Mouse (Mus musculus): ENCODE measurements around the gene Dnah3.

The Dnah3 gene

DNA sequence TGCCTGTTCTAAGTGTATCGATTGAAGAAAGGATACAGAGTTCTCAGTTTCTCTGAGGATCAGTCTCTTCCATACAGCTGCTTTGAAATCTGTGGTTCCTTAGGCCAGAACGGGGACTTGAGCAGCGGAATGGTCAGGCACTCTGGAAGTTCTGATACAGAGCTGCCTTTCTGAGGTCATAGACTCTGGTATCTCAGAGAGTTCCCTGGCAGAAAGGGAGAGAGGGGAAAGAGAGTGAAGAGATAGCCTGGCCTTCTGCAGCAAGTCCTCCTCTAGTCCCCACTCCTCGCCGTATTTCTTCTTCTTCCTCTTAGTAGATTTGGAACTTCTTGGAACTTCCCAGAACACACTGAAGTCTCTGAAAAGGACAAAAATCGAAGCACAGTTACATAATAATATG lies at the start of gene Dnah3:
Gene Dnah3 (minus strand): TSS at position 101 of the 400 bp plus-strand sequence.
- no peak for DNase-seq (ENCODE audit: low spot score in 2 of 2)

DNA sequence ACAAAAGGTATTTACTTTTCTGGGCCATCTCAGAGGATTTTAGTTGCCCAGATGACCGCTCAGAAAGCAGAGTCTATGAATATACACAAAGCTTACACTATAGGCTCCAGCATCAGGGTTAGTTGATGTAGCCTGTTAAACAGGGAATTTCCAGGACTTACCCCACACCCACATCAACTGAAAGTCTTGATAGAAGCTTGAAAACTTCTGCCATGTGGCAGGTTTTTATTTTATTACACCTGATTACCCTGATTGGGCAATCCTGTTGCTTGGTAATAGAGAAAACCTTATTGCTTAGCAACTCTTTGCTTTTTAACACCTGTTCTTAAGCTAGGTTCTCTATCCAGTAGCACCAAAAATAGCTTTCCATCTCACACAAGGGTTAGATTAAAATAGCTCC lies 47.7 kb upstream of the Dnah3 start:
- DNase-seq (ENCODE audit: low spot score in 2 of 2) = no peak

DNA sequence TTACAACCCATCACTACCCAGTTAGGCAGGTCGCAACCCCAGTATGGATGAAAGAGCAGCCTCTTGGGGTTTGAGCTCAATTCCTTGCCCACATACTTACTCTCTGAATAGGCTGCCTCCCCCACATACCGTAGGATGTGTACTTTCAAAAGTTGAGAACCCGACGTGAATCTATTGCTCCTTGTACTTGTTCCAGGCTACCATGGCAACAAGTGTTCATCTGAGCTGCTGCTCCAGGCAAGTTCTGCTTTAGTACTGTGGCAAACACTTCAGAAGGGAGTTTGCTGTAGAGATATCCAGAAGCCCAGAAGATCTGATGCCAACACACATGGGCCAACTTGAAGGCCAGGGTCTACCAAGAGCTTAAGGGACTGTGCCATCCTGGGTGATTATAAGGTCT lies 33.9 kb upstream of the Dnah3 start:
- DNase-seq (ENCODE audit: low spot score in 2 of 2) = no peak

DNA sequence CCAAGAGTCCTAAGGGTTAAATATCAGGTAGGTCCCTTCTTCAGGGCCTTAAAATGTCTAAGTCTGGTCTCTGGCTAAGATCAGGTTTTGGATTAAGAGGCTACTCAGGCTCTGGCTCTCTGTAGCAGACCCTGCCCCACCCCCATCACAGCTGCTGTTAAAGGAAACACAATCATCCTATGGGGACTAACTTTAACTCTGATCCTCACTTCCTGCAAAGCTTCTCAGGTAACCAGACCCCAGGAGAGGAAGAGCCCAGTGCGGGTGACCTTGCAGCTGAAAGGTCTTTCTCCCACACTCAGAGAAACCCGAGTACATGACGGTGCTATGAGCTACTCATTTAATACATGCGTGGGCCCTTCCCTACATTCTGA lies 32.6 kb upstream of the Dnah3 start:
- DNase-seq (ENCODE audit: low spot score in 2 of 2) = no peak

DNA sequence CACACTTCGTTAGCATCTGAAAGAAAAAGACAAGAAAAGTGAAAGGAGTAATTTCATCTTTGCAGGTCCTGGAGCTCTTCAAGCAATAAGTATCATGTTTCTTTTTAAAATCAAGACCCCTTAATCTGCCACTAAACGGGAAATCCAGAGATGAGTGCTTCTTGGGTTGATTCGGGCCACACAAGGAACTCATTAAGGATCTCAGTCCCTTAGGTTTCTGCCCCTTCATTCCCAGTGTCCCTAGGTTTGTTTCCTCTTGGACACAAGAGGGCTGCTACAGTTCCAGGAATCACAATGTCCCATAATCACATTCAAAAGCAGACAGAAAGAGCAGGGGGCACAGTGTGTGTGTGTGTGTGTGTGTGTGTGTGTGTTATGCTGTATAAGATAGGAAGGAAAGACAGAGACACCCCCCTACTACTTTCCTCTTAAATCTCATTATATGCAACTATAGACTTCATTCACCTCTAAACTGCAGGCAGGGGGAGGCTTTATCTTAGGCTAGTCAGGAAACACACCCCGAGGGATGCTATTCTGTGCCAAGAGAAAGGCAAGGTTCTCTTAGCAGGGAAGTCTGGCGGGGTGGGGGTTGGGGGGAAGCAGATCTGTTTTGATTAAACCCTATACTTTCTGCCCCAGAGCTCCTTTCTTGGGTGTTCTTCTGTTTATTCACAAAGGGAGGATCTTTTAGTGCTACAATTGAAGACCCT lies 32.1 kb upstream of the Dnah3 start:
- DNase-seq (ENCODE audit: low spot score in 2 of 2) = no peak

DNA sequence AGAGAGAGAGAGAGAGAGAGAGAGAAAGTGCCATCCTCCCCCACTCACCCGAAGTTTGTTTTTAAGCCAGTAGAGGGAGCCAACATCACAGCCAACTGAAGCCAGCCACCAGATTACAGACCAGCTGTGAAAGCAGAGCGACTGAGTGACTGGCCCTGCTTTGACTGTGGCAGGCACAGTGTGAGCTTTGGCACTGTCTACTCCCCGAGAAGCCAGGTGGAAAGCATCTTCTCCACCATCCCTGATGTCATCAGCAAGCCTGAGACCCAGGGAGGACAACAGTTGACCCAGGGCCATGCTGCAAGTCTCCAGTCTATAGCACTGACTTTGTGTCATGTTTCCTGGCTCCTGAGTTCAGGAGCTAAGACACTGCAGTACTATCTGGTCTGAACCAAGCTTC lies 29.8 kb upstream of the Dnah3 start:
- peak; percentile 65 for DNase-seq (ENCODE audit: low spot score in 2 of 2)

DNA sequence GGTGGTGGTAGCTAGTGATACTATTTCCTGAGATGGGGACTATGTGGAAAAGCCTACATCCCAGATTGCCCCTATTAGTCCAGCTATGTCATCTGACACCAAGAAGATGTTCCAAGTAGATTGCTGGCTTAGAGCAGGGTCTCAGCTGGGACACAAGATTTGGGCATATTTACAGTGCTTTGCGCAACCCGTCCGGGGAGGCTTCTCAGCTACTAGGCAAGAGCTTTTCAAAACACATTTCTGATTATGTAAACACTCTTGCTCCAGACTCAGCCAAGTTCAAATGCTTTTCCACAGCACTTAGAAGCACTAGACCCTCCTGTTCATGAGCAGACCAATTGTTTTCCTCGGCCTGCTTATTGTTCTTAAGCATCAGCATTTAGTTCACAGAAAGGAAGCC lies 28.7 kb upstream of the Dnah3 start:
- peak; percentile 19 to 75 for DNase-seq (ENCODE audit: low spot score in 2 of 2)

DNA sequence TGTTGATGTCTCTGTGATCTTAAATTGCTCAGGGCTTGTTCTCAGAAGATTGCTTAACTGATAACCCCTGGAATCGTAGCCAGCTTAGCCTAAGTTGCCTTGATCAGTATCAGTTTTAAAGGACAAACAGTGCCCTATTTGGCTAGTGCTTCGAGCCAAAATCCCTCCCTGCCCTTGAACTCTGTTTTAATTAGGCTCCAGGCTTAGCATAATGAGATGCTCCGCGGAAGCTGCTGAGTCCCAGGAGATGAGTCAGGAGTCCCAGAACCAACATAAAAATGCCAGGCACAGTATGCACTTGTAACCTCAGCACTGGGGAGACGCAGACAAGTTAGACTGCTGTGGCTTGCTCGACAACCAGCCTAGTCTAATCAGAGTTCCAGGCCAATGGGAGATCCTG lies 22.4 kb upstream of the Dnah3 start:
- no peak for DNase-seq (ENCODE audit: low spot score in 2 of 2)

DNA sequence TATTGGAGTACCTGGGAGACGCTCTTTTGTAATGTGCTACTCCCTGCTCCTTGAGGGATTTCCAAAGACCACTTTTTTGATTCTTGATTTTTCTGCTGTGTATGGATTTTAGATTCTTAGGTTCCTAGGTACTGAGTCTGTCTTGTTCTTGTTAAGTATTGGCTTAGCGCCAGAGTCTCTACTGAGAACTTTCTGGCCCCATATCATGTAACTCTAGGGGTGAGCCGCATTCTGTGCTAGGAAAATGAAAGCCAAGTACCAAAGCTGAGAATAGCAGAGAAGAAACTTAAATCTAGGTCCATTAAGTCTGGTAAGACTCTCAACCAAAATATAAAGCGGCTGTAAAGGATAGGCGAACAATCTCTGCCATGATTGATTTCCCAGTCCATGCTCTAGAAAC lies 21.9 kb upstream of the Dnah3 start:
- no peak for DNase-seq (ENCODE audit: low spot score in 2 of 2)

DNA sequence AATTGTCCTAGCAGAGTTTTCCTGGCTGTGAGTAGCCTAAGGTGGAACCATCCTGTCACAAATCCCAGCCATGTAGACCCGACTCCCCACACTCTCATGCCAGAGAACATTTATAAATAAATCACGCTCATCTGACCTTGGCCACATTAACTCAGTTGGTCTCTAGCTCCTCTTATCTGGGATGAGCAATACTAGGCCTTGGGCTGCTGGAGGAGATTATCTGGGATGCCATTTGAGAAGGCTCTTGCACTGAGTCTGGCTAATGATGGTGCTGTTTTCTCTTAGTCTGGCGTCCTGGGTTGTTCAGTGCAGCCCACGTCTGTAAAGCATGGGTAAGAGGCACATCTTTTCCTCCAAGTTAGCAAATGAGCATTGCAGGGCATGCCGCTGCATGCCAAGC lies 14.6 kb upstream of the Dnah3 start:
- DNase-seq (ENCODE audit: low spot score in 2 of 2) = no peak

DNA sequence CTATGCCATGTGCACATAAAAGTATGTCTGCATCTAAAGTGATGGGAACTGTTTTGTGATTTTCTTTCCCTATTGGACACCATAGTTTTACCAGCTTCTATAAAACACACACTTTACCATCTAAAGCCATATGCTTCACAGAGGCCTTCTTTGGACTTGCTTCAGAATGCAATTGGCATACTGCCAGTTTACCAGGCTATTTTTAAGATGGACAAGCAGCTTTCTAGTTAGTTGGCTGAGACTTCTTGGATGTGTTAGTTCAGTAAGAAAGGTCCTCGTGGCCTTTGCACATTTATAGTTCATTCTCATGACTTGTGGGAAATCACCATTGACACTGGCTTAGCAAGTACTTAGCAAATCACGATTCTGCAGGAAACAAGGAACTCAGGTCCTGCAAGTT lies 11.3 kb upstream of the Dnah3 start:
- no peak for DNase-seq (ENCODE audit: low spot score in 2 of 2)

DNA sequence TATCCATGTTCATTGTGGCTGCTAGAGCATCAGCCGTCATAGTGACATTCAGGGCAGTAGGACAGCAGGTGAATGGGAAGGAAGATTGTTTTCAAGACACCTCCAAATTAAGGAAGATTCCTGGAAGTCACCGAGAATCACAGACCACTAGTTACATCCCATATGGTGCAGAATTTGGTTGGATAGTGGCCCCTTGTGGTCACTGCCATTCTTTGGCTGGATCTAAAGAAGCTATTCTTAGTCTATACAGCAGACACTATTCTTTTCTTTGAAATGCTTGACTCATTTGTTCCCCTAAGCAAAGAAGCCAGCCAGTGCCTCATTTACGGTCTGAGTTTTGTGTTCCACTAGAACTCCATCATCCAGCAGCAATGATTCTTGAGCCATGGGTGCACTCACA lies 9.9 kb upstream of the Dnah3 start:
- no peak for DNase-seq (ENCODE audit: low spot score in 2 of 2)

DNA sequence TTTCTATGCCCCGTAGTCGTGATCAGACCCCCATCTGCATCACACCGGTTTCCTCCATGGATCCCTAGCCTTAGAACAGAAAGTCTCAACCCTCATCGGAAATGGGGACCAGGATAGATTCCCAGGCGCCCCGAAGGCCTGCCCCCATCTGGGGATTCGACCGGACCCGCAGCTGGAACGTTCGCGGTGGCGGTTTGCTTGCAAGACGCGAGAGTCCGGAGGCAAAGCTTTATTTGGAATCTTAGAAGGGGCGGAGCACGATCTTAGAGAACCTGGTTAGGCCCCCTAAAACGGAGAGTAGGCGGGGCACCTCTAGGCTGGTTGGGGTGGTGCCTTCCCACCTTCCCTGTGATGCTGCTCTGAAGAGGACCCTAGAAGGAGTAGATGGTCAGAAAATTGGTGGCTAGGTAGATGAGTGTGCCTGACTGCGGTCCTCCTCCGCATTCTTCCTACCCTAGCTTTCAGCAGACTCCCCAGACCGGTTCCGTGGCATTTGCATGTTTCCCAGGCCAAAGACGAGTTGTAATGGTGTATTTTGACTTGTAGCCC lies 8.0 kb upstream of the Dnah3 start:
- peak; percentile 64 to 65 for DNase-seq (ENCODE audit: low spot score in 2 of 2)

DNA sequence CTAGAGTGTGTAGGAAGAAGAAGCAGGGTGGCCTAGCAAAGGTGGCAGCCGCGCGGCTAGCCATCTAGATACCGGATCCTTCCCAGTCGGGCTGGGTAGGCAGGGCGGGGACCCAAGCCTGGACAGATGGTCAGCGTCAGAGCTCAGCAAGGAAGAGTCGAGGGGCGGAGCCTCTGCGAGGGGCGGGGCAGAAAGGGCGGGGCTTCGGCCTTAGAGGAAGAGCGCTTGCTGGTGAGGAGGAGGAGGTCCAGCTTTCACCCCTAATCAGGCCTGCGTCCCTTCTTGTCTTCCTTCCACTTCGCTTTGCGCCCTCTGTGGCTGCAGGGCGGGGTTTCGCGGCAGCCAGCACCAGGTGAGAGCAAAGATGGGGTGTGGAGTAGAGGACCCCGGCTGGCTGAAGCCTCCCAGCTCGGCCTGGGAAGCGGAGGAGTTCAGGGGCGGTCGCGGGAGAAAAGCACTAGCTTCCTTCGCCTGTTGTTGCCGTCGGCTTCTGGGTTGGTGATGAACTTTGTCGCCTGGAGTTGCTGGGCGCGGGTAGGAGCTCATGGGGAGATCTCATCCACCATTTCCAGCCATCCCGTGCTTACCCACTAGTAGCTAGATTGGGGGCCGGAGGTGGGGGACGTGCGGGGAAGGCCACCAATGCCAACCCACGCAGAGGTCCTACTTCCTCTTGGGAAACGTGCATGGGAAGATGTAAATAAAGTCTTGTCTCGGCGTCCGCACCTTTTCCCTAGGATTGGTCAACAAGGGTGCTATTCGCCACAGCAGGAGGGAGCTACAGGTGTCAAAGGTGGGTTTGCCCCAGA lies 7.3 kb upstream of the Dnah3 start, which contains the start of gene Tmem159:
Gene Tmem159 (plus strand): TSS at position 190 of the 809 bp plus-strand sequence.
- DNase-seq (ENCODE audit: low spot score in 2 of 2) = peak; percentile 89 to 93

DNA sequence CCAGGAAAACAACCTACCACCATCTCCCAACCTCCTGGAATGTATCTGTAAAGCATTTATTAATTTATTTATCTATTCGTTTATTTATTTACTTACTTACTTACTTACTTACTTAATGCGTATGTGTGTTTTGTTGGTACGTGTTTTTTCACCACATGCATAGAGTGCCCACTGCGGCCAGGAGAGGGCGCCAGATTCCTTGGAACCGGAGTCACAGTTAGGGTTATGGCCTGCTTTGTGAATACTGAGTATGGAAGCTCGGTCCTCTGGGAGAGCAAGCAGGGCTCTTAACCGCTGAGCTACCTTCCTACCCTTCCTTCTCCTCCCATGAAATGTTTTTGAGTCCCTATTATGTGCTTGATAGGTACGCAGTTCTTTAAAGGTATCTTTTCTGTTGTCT lies 3.3 kb upstream of the Dnah3 start:
- peak; percentile 65 to 82 for DNase-seq (ENCODE audit: low spot score in 2 of 2)

DNA sequence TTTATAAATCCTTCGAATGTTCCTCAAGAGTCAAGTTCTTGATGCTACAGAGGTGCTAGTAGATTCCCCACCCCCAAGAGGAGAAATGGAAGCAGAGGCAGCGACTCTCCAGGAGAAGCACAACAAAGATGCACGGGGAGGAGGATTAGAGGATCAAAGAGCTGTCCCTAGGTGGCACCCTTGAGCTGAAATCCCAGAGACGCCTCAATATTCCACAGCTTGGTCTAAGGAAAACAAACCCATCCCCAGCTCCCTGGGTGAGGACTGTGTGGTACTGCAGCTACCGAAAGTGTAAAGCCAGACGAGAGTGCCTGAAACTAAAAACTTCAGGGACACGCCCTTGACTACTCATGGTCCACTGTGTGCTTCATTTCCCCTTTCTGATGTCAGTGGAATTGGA lies 2.8 kb upstream of the Dnah3 start:
- peak; percentile 38 to 63 for DNase-seq (ENCODE audit: low spot score in 2 of 2)

DNA sequence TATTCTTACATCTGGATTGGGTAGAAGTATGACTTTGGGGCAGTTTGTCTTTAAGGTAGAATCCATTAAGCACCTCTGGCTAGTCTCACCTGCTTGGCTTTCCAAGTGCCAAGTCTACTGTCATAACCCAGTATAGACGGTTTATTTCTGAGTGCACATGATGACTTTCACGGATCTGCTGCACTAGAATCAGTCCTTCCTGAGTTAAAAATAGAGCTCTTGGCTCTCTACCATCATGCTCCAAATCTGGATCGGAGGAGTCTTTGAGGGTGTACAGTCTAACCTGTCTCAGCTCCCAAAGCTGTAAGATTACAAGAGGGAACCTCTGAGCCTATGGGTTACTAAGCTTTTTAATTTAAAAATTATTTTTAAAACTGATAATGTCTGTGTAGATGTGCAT lies 864 bp downstream of the Dnah3 start:
- no peak for DNase-seq (ENCODE audit: low spot score in 2 of 2)

DNA sequence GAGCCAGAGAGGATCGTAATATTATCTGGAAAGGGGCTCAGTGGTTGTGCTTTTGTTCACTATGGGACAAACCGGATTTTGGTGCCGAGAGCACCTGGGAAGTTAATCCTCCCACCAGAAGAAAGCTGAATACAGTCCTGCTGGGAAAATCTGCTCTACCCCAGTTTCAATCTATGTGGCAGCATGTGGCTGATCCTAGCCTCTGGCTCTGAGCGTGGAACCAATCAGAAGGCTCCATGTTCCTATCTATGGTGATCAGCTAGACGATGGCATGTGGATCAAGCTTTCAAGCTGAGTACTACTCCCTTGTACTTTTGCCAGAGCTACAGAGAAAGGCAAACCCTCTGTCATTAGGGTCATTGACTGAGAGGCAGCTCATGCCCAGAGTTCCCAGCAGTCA lies 2.0 kb downstream of the Dnah3 start:
- DNase-seq (ENCODE audit: low spot score in 2 of 2) = no peak

DNA sequence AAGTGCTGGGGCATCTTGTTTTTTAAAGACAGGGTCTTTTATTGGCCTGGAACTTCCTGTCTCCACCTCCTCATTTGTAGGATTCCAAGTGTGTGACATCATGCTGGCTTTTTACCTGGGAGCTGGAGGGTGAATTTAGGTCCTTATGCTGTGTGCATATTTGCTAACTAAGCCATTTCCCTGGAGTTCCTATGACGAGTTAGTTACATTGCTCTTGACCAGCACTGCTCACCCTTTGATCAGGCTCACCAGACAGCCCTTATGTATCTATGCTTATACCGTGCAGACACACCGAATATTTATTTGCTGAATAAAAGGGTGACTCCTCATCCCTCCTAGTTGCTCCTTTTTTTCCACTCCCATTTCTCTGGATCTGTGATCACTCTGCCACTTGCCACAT lies 14.9 kb downstream of the Dnah3 start:
- DNase-seq (ENCODE audit: low spot score in 2 of 2) = no peak

DNA sequence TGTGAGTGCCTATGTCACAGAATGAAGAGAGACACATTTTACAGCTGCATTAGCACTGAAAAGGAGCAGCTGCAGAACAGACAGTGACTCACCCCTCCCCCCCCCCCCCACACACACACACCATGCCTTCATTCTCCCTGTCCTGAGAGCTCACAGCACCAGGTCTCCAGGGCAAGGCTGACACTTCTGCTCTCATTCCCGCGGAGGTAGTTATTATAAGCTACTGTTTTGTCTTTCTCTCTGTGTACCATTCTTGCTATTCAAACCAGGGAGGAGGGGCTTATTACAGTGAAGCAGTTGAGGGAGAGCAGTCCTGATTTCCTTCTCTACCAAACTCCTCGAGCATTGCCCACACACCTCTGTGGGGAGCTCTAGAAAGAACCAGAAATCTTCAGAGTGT lies 25.9 kb downstream of the Dnah3 start:
- no peak for DNase-seq (ENCODE audit: low spot score in 2 of 2)

DNA sequence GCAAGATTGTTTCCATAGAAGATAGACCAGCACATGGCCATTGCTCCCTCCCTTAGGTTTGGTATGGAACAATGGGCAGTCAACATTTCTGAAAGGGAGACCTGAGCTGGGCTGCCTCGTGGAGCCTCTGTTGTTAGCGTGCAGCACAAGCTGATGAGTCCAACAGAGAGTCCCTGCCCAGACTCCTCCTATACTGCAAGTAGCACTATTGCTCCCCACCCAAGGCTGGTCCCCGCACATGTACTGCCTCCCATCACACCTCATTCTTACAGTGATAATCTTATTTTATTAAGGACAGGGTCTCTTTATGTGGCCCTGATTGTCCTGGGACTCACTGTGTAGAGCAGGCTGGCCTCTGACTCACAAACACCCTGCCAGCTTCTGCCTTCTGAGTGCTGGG lies 27.0 kb downstream of the Dnah3 start:
- no peak for DNase-seq (ENCODE audit: low spot score in 2 of 2)

DNA sequence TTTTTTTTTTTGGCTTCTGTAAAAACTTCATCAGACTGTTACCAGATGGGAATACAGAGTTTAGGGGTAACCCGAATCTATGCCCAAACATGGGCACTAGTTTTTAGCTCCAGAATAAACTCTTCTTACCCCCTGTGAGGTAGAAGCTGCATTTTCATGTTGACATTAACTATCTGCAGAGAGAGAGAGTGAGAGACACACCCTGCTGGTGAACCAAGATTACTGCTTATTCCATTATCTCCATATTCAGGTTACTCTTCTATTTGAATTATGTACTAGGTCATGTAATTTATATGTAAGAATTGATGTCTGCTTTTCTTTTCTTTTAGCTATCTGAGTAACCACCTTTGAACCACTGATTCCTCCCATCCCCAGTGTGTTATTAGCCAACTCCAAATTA lies 31.0 kb downstream of the Dnah3 start:
- DNase-seq (ENCODE audit: low spot score in 2 of 2) = no peak

DNA sequence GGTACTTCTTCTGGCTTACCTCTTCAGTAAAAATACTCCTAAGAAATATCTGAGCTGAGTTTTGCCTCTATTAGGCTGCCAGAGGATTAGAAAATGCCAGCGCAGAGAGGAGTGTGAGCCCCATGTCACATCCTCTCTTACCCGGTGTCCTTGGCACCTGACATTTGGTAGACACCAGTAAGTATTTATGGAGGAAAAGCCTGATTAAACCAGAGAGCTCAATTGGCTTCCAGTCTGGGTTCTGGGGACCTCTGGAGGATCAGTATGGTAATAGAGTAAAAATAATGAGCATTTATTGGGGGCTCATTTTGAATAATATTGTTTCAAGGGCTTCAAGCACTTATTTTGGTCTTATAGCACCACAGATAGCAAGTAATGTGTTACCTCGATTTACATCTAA lies 39.6 kb downstream of the Dnah3 start:
- DNase-seq (ENCODE audit: low spot score in 2 of 2) = no peak

Data from urinary bladder, postnatal 36 days (tissue).